Mouse (Mus musculus) spleen, adult 18-20 months (tissue): ENCODE measurements around the gene Fndc4.

Experiments
- DNase-seq, 2 experiments: peaks; one replicate each; pipeline ENCODE4 v3.0.0; 2022; ENCODE audit warnings: mixed read lengths in 2 of 2

Gene Fndc4

GRCm38 (mm10) chr5:31255971-31256370 lies 39.9 kb downstream of the Fndc4 start:
- DNase-seq, result no peak

- no peak for DNase-seq
Observed at GRCm38 (mm10) chr5:31255381-31255780, 40.5 kb downstream of the Fndc4 start.

- no peak for DNase-seq
Observed at GRCm38 (mm10) chr5:31254901-31255300, 41.0 kb downstream of the Fndc4 start.

- DNase-seq, result no peak
Observed at GRCm38 (mm10) chr5:31254452-31254851, 41.4 kb downstream of the Fndc4 start.

GRCm38 (mm10) chr5:31253806-31254205 lies 42.1 kb downstream of the Fndc4 start:
- no peak for DNase-seq

- DNase-seq, result no peak
Observed at GRCm38 (mm10) chr5:31252795-31253545, 42.9 kb downstream of the Fndc4 start.

GRCm38 (mm10) chr5:31252151-31252550 lies 43.7 kb downstream of the Fndc4 start:
- no peak for DNase-seq

GRCm38 (mm10) chr5:31251541-31252101 lies 44.3 kb downstream of the Fndc4 start, which contains the start of gene Krtcap3:
Krtcap3 (plus strand) TSS chr5:31251691.
- peak in 1 of 2 experiments; percentile 18 for DNase-seq

GRCm38 (mm10) chr5:31250716-31251115 lies 45.2 kb downstream of the Fndc4 start:
- DNase-seq, result no peak
